Mouse (Mus musculus) embryonic facial prominence, embryonic 14.5 days (tissue): ENCODE data around the gene Gpr132. TPM values are rescaled to one million over a fixed set of nuclear protein-coding genes. Genes with fewer than 3 reads are reported as not detected.

Experiments used
- ATAC-seq: fragments of 200-750 bp; cut with Nextera tagmentation; 2 replicates; pipeline ENCODE4 v1.8.0; 2017; ENCODE audit warnings: low read depth, moderate number of reproducible peaks, moderate TSS enrichment
- DNase-seq: peaks from one replicate; pipeline ENCODE4 v3.0.0-alpha.2; 2015; ENCODE audit warnings: low spot score
- H3K27ac ChIP-seq: fragments of 300-500 bp; sonication (generic); replicated peaks from 2 replicates; pipeline ENCODE4 v1.5.1; 2014; ENCODE audit warnings: low read depth, mild to moderate bottlenecking, low read length, moderate library complexity
- H3K27me3 ChIP-seq: fragments of 300-500 bp; sonication (generic); replicated peaks from 2 replicates; pipeline ENCODE4 v1.6.1; 2014; ENCODE audit warnings: low read length; ENCODE audit not compliant: control insufficient read depth, insufficient read depth
- H3K36me3 ChIP-seq: fragments of 300-500 bp; sonication (generic); 2 replicates; pipeline ENCODE4 v1.6.1; 2014; ENCODE audit warnings: low read length, mixed read lengths; ENCODE audit not compliant: control insufficient read depth, insufficient read depth
- H3K4me1 ChIP-seq: fragments of 300-500 bp; sonication (generic); 2 replicates; pipeline ENCODE4 v1.6.1; 2014; ENCODE audit warnings: antibody characterized with exemption, low read length; ENCODE audit not compliant: control insufficient read depth, insufficient read depth
- H3K4me2 ChIP-seq: fragments of 300-500 bp; sonication (generic); 2 replicates; pipeline ENCODE4 v1.6.1; 2014; ENCODE audit warnings: low read depth, mild to moderate bottlenecking, low read length, moderate library complexity, mixed read lengths
- H3K4me3 ChIP-seq: fragments of 300-500 bp; sonication (generic); 2 replicates; pipeline ENCODE4 v1.5.1; 2014; ENCODE audit warnings: low read depth, mild to moderate bottlenecking, low read length
- H3K9ac ChIP-seq: fragments of 300-500 bp; sonication (generic); 2 replicates; pipeline ENCODE4 v1.6.1; 2014; ENCODE audit warnings: low read depth, mild to moderate bottlenecking, low read length, moderate library complexity, mixed read lengths
- H3K9me3 ChIP-seq: fragments of 300-500 bp; sonication (generic); 2 replicates; pipeline ENCODE4 v1.6.1; 2016; ENCODE audit warnings: low read length; ENCODE audit not compliant: control insufficient read depth
- WGBS: fragments of 180-500 bp; shearing (Covaris S2); extraction: QIAGEN DNeasy Blood & Tissue Kit; methylation state at CpG from one replicate; pipeline ENCODE4 v1.1.7; 2014; 5-methylcytosine and 5-hydroxymethylcytosine counted together
- polyA plus RNA-seq: library from polyadenylated mRNA; unstranded; fragments of >200 nt; fragmentation: Nextera tagmentation; extraction: Ambion mirVana; gene quantifications from 2 replicates; pipeline ENCODE4 v1.2.1, GENCODE M21; 2014

Gene Gpr132
- polyA plus RNA-seq, 1 experiment from 2014 or later = 0.54 TPM

DNA sequence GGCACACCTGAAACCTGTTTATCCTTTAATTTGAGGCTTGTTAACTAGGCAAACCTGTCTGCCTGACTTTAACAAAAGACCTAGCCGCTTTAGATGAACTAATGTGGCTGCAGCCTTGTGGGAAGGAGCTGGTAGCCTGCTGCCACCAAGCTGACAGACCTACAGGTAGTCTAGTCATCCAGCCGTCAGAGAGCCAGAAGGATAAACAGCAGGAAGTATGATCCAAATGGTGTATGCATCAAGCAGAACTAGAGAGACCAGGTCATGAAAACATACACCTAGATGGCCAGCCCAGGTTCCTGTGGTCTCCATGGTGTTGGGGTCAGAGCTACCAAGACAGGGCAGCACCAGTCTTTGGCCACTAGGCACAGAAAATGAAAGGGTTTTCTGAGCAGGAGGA, 33.0 kb downstream of the Gpr132 start:
- Histone ChIP-seq H3K9ac (no peak overlapping the region), H3K36me3 (no peaks in the 10 kb centered on the region; the same call in 1 of the 2 replicates), H3K27ac (no peak overlapping the region), H3K4me1 (peaks cover 6% of the 10 kb centered on the region; the same call in 1 of the 2 replicates), H3K4me2 (no peak overlapping the region), H3K27me3 (no peaks in the 10 kb centered on the region), H3K4me3 (no peak overlapping the region), H3K9me3 (no peaks in the 10 kb centered on the region)
- DNase-seq (no peak), ATAC-seq (no peak)
- WGBS = 68% methylated on average over 2 of the region's 2 CpGs

DNA sequence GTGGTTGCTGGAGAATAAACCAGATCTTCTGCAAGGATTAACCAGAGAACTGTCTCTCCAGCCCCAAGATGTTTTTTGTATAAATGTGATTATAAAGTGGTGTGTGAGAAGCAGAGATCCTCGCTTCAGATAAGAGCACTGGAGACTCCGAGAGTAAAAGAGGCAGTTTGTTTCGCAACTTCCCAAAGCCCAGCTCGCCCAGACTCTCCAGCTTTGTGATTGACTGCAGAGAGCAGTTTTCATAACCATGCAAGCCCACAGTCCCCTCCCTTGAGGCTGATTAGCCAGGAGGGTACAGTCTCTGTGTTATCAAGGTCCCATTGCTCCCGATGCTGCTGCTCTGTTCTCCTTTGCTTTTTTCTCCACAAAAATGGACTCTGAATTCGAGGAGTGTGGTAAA, 34.5 kb downstream of the Gpr132 start:
- no peak for ATAC-seq
- Histone ChIP-seq H3K27me3 (no peaks in the 10 kb centered on the region), H3K9me3 (no peaks in the 10 kb centered on the region), H3K4me3 (no peak overlapping the region), H3K27ac (no peak overlapping the region), H3K9ac (no peak overlapping the region), H3K4me2 (no peak overlapping the region), H3K36me3 (no peaks in the 10 kb centered on the region; the same call in 1 of the 2 replicates), H3K4me1 (peaks cover 7% of the 10 kb centered on the region; the same call in 1 of the 2 replicates)
- 83% methylated on average over 6 of the region's 6 CpGs for WGBS
- DNase-seq = no peak

DNA sequence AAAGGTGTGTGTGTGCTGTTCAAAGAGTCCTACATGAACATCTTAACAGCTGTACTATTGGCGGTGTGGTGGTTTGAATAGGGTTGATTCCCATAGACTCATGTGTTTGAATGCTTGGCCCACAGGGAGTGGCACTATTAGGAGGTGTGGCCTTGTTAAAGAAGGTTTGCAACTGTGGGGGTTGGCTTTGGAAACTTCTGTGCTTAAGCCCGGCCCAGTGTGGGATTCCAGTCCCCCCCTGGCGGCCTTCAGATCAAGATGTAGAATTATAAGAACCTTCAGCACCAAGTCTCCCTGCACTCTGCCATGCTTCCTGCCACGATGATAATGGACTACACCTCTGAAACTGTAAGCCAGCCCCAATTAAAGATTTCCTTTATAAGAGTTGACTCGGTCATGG, 35.6 kb downstream of the Gpr132 start:
- Histone ChIP-seq H3K9ac (no peak overlapping the region), H3K27me3 (no peaks in the 10 kb centered on the region), H3K36me3 (peaks cover 8% of the 10 kb centered on the region), H3K9me3 (no peaks in the 10 kb centered on the region), H3K4me1 (peaks cover 15% of the 10 kb centered on the region), H3K4me3 (no peak overlapping the region), H3K4me2 (no peak overlapping the region), H3K27ac (no peak overlapping the region)
- 92% methylated on average over 5 of the region's 5 CpGs for WGBS
- DNase-seq (no peak), ATAC-seq (no peak)

DNA sequence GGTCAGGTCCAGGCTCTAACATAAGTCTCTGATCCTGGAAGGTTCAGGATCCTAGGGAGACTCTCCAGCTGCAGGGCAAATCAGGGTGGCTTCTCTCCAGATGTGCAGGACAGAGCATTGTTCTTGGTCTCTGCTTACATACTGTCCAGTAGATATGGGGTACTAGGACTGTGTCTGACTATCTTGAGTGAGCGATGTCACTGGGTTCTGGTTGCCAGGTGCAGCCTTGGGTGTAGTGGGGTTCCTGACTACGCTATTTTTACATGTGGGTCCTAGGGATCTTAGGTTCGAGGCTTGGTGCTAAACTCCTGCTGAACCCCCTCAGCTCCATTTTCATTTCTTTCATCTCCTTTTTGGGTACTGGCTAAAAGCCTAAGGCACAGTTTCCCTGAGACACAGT, 37.5 kb downstream of the Gpr132 start:
- peak overlapping the region; percentile 80 for H3K4me2 ChIP-seq
- peak overlapping the region; percentile 93 for H3K4me3 ChIP-seq
- DNase-seq (no peak), ATAC-seq (no peak)
- WGBS = 84% methylated on average over 3 of the region's 3 CpGs
- H3K27me3 ChIP-seq = no peaks in the 10 kb centered on the region
- peak overlapping the region; percentile 85 for H3K9ac ChIP-seq
- no peak overlapping the region for H3K27ac ChIP-seq
- peaks cover 22% of the 10 kb centered on the region for H3K4me1 ChIP-seq
- no peaks in the 10 kb centered on the region for H3K9me3 ChIP-seq
- H3K36me3 ChIP-seq = peaks cover 26% of the 10 kb centered on the region

DNA sequence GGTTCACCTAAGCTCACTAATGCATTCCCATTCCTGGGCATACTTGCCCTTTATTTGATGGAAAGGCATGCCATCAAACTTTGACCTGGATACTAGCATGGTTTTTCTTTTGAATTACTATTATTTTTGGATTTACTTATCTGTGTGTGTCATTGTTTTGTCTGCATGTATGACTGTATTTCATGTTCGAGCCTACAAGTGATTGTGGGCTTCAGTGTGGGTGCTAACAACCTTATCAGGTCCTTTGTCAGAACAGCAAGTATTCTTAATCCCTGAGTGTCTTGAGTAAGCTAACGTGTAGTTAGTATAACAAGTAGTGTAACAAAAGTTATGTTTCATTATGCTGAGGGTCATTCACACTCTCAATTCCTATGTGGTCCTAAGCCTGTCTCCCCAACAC, 37.9 kb downstream of the Gpr132 start:
- peak overlapping the region; percentile 85 for H3K9ac ChIP-seq
- ATAC-seq (no peak), DNase-seq (no peak)
- peak overlapping the region; percentile 67 for H3K27ac ChIP-seq
- WGBS = 25% methylated on average over 2 of the region's 2 CpGs
- peaks cover 22% of the 10 kb centered on the region for H3K4me1 ChIP-seq
- H3K4me2 ChIP-seq = peak overlapping the region; percentile 80
- H3K27me3 ChIP-seq = no peaks in the 10 kb centered on the region
- H3K36me3 ChIP-seq = peaks cover 30% of the 10 kb centered on the region
- no peaks in the 10 kb centered on the region for H3K9me3 ChIP-seq
- H3K4me3 ChIP-seq = peak overlapping the region; percentile 93

DNA sequence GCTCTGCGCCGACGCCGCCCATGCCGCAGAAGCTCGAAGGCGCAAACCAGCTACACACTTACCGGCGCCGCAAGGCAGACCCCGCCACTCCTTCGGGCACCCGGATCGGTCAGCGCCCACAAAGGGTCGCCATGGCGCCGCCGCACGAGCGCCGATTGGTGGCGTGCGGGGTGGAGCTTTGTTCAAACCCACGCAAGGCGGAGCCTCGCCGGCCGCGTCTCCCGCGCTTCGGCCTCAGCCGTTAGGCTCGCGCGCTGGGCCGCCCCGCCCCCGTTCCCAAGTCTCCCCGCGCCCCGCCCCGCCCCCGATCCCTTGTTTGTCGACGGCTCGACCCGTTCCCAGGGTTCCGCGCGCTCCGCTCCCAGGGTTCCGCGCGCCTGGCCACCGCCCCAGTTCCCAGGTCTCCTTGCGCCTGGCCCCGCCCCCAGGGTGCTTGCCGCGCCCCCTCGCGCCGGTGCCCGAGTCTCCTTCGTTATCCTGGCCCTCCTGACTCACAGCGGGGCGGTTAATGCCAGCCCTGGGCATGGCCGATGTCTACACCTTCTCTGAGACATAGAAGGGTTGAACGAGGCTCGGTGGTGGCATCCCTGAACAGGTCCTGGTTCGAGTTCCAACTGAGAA, 38.7 kb downstream of the Gpr132 start, which contains the start of gene Cdca4:
TSS of gene Cdca4 (minus strand) at position 180 of the 621 bp plus-strand sequence.
- ATAC-seq (peak; percentile 96), DNase-seq (peak; percentile 98)
- Histone ChIP-seq H3K4me1 (peaks cover 24% of the 10 kb centered on the region), H3K27ac (peak within 1 kb of the TSS; percentile 89), H3K27me3 (no peaks in the 10 kb centered on the region), H3K9me3 (no peaks in the 10 kb centered on the region), H3K4me2 (peak within 1 kb of the TSS; percentile 87), H3K9ac (peak within 1 kb of the TSS; percentile 98), H3K36me3 (peaks cover 33% of the 10 kb centered on the region), H3K4me3 (peak within 1 kb of the TSS; percentile 93)
- WGBS = under 1% methylated on average over 26 of the region's 72 CpGs

DNA sequence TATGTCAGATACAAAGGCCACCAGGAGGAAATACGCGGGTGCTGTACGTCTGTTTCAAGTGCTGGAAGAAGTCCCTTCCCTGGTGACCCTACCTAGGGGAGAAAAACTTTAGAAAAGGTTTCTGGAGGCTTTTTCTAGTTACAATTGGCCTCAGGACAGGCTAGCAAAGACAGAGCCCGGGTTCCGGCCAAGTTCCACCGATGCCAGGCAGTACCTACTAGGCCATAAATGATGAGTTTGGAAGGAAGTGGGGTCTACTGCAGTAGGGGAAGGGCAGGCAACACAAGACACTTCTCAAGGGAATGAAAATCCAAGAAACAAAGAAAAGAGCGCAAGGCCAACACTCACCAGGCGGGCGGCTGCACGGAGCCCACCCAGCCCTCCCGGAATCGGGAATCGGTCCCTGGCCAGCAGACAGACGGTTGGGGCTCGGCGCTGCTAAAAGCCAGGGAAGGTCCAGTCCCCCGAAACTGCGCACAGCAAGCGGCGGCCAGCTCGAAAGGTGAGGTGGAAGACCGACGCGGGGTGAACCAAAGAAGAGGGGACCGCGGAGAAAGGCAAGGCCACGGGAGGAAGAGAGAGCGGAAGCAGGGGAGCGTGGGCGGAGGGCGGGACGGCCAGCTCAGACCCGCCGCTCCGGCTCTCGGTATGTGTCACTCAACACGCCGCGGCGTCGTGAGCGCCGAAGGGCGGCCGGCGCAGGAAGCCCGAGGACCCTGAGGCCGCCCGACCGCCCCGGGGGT, 39.4 kb downstream of the Gpr132 start:
- H3K27ac ChIP-seq = peak overlapping the region; percentile 89
- H3K4me1 ChIP-seq = peaks cover 24% of the 10 kb centered on the region
- ATAC-seq = peak; percentile 87
- no peaks in the 10 kb centered on the region for H3K9me3 ChIP-seq
- H3K4me3 ChIP-seq = peak overlapping the region; percentile 93
- under 1% methylated on average over 33 of the region's 51 CpGs for WGBS
- peak overlapping the region; percentile 98 for H3K9ac ChIP-seq
- DNase-seq = peak; percentile 85
- H3K36me3 ChIP-seq = peaks cover 39% of the 10 kb centered on the region
- H3K27me3 ChIP-seq = no peaks in the 10 kb centered on the region
- H3K4me2 ChIP-seq = peak overlapping the region; percentile 87

DNA sequence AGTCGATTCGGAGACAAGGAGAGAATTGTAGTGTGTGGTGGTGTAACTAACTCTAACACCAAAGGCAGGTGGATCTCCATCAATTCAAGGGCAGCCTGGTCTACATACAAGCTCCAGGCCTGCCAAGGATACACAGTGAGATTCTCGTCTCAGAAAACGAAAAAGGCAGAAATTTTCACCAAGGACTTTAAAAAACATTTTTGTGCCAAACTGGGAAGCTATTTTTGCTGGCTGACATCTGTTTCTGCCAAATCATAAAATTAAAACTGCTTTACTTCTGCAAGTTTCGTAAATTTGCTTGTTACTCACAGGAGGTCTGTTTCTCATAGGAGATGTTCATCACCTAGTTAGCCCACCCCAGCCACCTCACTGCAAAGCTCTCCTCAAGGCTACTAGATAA, 42.1 kb downstream of the Gpr132 start:
- Histone ChIP-seq H3K9ac (peak overlapping the region; percentile 1; the same call in 1 of the 2 replicates), H3K4me2 (no peak overlapping the region), H3K27ac (no peak overlapping the region), H3K4me1 (peaks cover 24% of the 10 kb centered on the region), H3K36me3 (peaks cover 53% of the 10 kb centered on the region), H3K9me3 (no peaks in the 10 kb centered on the region), H3K4me3 (no peak overlapping the region), H3K27me3 (no peaks in the 10 kb centered on the region)
- WGBS = 83% methylated on average over 5 of the region's 5 CpGs
- DNase-seq (no peak), ATAC-seq (no peak)
